Mouse (Mus musculus) ES-Bruce4 (cell line): ENCODE data around the gene Stat1. TPM values are rescaled to one million over a fixed set of nuclear protein-coding genes. Genes with fewer than 3 reads are reported as not detected.

Experiments used
- H3K27ac ChIP-seq: 2 replicates; pipeline ENCODE4 v1.5.1; 2012; ENCODE audit warnings: low read length, inconsistent platforms; ENCODE audit not compliant: insufficient read depth
- H3K27me3 ChIP-seq: 2 replicates; pipeline ENCODE4 v1.6.1; 2012; ENCODE audit warnings: mild to moderate bottlenecking, low read length, inconsistent platforms; ENCODE audit not compliant: control insufficient read depth, poor library complexity, insufficient read depth, severe bottlenecking
- H3K36me3 ChIP-seq: 2 replicates; pipeline ENCODE4 v1.6.1; 2012; ENCODE audit warnings: inconsistent platforms, mild to moderate bottlenecking, low read length, moderate library complexity; ENCODE audit not compliant: control insufficient read depth, poor library complexity, insufficient read depth, severe bottlenecking
- H3K4me1 ChIP-seq: one replicate; pipeline ENCODE4 v1.8.1; 2011; ENCODE audit warnings: low read length; ENCODE audit not compliant: control insufficient read depth, insufficient read depth
- H3K4me3 ChIP-seq: 2 replicates; pipeline ENCODE4 v1.5.1; 2011; ENCODE audit warnings: low read depth, mild to moderate bottlenecking, low read length
- H3K9ac ChIP-seq: 2 replicates; pipeline ENCODE4 v1.6.1; 2012; ENCODE audit warnings: low read depth, mild to moderate bottlenecking, inconsistent platforms; ENCODE audit not compliant: poor library complexity, severe bottlenecking
- H3K9me3 ChIP-seq: replicated peaks from 2 replicates; pipeline ENCODE4 v1.6.1; 2012; ENCODE audit warnings: mild to moderate bottlenecking, low read length, inconsistent platforms; ENCODE audit not compliant: control insufficient read depth, poor library complexity, insufficient read depth, severe bottlenecking
- CTCF ChIP-seq: IDR thresholded peaks from one replicate; pipeline ENCODE4 v1.8.1; 2011; ENCODE audit warnings: low read depth, low read length
- EP300 ChIP-seq: IDR thresholded peaks from 2 replicates; pipeline ENCODE4 v1.6.1; 2011; ENCODE audit warnings: low read depth, low read length; ENCODE audit not compliant: insufficient read depth
- POLR2A ChIP-seq: IDR thresholded peaks from one replicate; pipeline ENCODE4 v1.8.1; 2011; ENCODE audit warnings: low read length; ENCODE audit not compliant: insufficient read depth
- polyA plus RNA-seq: library from polyadenylated mRNA; stranded (reverse); fragments of >200 nt; gene quantifications from 2 replicates; pipeline ENCODE4 v1.2.4, GENCODE M21; 2011; ENCODE audit warnings: low read depth; ENCODE audit not compliant: missing spikeins, insufficient read depth, insufficient read length

Stat1 gene
- polyA plus RNA-seq, 1 experiment: 10.1 TPM

DNA sequence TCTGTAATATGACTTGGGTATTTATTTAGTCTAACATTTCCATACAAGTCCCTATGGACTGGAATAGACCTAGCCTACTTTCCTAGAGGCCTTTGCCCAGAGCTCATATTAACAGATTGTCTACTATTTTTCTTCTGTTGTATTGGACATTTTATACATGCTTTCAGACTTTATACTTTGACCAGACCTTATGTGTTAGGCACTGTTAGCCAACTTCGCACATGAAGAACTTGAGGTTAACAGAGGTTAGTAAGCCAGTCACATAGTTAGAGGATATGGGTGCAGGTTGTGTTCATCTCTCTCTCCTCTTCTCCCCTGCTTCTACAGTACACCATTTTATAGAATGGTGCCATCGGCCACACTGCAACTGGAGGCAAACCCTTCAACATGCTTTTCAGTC is 38.8 kb downstream of the Stat1 start:
- H3K27me3 ChIP-seq: no peaks in the 10 kb centered on the region
- no peak overlapping the region for H3K27ac ChIP-seq
- H3K4me1 ChIP-seq: no peaks in the 10 kb centered on the region
- H3K4me3 ChIP-seq: no peak overlapping the region
- no peaks in the 10 kb centered on the region for H3K36me3 ChIP-seq
- no peaks in the 10 kb centered on the region for H3K9me3 ChIP-seq
- H3K9ac ChIP-seq: no peak overlapping the region
- TF ChIP-seq CTCF (no peak), POLR2A (no peak), EP300 (no peak)

DNA sequence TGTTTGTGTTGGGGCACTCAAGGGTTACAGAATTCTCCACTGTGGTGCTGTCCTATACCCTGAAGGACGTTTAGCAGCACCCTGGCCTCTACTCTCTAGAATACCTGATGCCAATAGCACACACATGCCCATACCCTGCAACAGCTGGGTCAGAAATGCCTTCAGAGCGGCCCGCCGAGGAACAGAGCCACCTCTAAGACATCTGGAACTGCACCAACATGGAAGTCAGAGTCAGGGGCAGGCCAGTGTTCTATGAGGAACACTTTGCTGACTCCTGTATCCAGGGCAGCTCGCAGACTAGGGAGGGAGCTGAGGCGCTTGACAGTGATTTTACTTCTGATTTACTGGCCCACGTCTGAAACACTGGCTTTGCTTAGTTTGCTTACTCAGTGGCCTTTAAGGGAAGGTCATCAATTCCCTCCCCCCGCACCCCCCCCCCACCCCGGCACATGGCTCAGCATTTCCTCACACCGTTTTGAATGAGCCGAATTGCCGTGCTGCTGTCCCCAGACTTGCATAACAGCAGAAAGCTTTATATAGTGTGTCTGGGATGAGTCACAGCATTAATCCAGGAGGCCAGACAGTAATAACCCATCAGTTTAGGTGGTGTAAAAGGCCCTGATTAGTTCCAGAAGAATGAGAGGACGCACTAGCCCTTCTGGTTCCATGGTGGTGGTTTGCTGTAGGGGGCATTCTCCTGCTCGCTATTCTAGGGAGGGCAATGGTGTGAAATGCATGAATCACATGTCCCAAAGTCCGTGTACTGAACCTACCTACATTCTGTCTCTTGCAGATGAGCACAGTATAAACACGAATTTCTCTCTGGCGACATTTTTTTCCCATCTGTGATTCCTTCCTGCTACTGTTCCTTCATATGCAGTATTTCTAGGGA is 39.5 kb downstream of the Stat1 start:
- Histone ChIP-seq H3K27me3 (no peaks in the 10 kb centered on the region), H3K4me1 (no peaks in the 10 kb centered on the region), H3K4me3 (peak overlapping the region; percentile 31; the same call in 1 of the 2 replicates), H3K36me3 (no peaks in the 10 kb centered on the region), H3K9ac (no peak overlapping the region), H3K9me3 (no peaks in the 10 kb centered on the region), H3K27ac (no peak overlapping the region)
- TF ChIP-seq EP300: no peak
- no peak for TF ChIP-seq POLR2A

DNA sequence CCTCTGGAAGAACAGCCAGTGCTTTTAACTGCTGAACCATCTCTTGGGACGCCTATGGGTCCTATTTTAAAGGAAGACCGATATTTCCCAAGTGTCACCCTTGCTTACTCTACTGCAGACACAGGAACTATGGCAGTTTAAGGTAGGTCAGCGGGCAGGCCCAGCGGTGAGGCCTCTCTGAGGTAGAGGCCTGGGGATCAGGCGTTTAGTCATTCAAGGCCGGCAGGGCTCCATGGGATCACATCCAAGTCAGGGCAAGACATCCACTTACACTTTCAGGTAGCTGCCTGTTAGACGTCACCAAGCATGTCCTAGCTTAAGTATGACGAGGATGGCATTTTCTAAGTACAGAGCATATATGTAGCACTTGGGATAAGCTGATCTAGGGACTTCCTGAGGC is 41.9 kb downstream of the Stat1 start:
- no peaks in the 10 kb centered on the region for H3K36me3 ChIP-seq
- H3K9ac ChIP-seq: no peak overlapping the region
- no peaks in the 10 kb centered on the region for H3K9me3 ChIP-seq
- no peaks in the 10 kb centered on the region for H3K4me1 ChIP-seq
- no peak overlapping the region for H3K4me3 ChIP-seq
- no peak overlapping the region for H3K27ac ChIP-seq
- no peaks in the 10 kb centered on the region for H3K27me3 ChIP-seq
- no peak for TF ChIP-seq CTCF
- TF ChIP-seq POLR2A: no peak
- no peak for TF ChIP-seq EP300

DNA sequence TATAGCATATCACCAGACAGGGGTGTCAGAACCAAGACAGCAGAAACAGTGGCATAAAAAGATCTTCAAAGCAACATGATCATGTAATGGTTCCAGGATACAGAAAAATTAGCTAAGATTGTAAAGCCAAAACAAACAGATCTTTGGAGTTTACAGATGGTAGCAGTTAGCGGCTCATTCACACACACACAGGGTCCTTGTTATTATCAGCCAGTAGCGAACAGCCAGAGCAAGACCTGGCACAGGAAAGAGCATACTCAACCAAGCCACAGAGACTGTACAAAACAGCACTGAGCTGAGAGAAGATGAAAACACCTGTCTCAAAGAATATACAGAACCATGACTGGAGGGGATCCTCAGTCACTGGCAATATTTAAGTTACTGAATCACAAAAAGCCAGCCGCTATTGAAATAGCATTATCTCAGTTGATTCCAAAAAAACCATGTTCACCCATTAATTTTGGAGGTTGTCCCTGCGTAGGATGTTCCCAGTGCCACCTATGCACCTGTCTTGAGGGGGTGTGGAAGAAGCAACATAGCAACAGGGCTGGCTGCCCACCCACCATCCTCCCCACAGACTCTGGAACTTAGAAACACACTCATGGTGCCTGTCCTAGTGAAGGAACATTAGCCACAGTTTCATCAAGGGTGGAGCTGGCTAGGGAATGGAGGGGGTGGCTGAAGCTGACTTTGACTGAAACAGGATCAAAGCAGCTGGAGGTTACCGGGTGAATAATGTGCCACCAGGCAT is 44.6 kb downstream of the Stat1 start:
- H3K4me1 ChIP-seq: no peaks in the 10 kb centered on the region
- no peaks in the 10 kb centered on the region for H3K9me3 ChIP-seq
- H3K36me3 ChIP-seq: no peaks in the 10 kb centered on the region
- no peak overlapping the region for H3K9ac ChIP-seq
- H3K27ac ChIP-seq: no peak overlapping the region
- TF ChIP-seq POLR2A: no peak
- no peak overlapping the region for H3K4me3 ChIP-seq
- no peaks in the 10 kb centered on the region for H3K27me3 ChIP-seq

DNA sequence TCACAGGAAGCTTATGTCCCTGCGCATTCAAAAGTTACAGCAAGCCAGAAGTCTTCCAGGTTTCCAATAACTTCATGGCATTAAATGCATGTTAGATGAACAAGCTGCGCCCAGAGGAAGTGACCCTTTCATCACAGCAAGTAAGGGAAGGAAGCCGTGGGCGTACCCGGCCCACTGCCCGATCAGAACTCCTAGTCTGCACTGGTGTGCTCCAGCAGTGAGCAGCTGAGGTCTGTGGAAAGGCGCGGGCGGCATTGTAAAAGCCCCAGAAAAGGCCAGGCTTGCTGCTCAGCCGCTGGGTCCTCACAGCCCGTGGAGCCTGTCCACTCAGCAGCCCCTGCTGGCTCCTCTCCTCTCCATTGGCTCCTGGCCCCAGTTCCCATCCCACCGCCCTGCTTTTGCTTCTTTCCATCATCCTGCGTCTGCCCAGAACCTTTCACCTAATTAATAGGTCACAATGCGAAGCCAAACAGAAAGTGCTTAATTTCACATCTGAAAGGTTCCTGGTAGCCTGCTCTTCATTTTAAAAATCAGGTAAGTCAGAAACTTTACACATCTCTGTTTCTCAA is 47.5 kb downstream of the Stat1 start:
- TF ChIP-seq POLR2A (no peak), EP300 (no peak), CTCF (no peak)
- no peak overlapping the region for H3K9ac ChIP-seq
- peak overlapping the region; percentile 34 for H3K4me3 ChIP-seq

DNA sequence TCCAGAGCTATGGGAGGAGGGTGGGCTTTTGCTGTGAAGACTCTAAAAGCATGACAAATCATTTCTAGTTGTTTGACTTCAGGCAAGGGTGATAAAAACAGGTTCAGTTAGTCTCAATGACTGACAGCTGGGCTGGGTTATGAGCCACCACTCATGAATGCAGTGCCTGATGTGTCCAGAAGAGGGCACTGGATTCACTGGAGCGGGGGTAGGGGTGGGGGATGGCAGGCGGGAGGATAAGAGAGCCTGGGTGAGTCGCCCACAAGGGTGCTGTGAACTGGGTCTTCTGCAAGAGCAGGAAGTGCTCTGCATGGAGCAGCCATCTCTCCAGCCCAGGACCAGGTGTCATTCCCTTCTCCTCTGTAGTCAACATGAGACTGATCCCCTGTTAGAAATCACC is 50.8 kb downstream of the Stat1 start:
- TF ChIP-seq EP300 (no peak), CTCF (peak; percentile 75), POLR2A (no peak)
- no peaks in the 10 kb centered on the region for H3K36me3 ChIP-seq

More for the DNA sequence above, 47.5 kb downstream of the Stat1 start:
- Histone ChIP-seq H3K4me1 (no peaks in the 10 kb centered on the region), H3K36me3 (no peaks in the 10 kb centered on the region), H3K27ac (no peak overlapping the region), H3K9me3 (no peaks in the 10 kb centered on the region), H3K27me3 (no peaks in the 10 kb centered on the region)

More for the DNA sequence above, 50.8 kb downstream of the Stat1 start:
- Histone ChIP-seq H3K4me3 (no peak overlapping the region), H3K4me1 (no peaks in the 10 kb centered on the region), H3K9ac (no peak overlapping the region), H3K27ac (no peak overlapping the region), H3K27me3 (no peaks in the 10 kb centered on the region), H3K9me3 (no peaks in the 10 kb centered on the region)
